Mouse (Mus musculus) E14TG2a.4 (cell line): ENCODE measurements around the gene Il1r1.

Experiments
- CTCF ChIP-seq: conservative IDR thresholded peaks from 2 replicates; pipeline ENCODE4 v1.5.1; 2014; ENCODE audit warnings: low read length
- NANOG ChIP-seq: IDR thresholded peaks from 2 replicates; pipeline ENCODE4 v1.6.1; 2014; ENCODE audit warnings: borderline replicate concordance, low read length, mixed read lengths

DNA sequence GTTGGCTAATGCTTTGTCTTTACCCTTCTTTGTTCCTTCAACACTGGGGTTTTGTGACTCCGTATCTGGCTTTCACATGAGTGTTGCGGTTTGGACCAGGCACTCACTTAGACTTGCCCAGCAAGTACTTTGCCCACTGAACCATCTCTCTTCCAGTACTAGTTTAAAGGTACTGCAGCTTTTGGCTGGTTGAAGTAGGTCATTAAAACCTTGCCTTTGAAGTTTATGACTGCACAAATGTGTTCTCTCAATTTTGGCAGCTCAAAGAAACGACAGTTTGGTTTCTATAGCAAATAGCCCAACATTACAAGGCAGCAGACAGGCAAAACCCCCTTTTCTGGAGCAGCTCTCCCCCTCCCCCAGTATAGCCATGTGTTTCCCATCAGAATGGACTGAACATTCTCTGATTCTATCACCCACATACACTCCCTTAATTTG is 18.7 kb downstream of the Il1r1 start:
- TF ChIP-seq NANOG (no peak), CTCF (no peak)
